8 mouse cellular contexts compared by ENCODE assay signal in the genomic region with DNA sequence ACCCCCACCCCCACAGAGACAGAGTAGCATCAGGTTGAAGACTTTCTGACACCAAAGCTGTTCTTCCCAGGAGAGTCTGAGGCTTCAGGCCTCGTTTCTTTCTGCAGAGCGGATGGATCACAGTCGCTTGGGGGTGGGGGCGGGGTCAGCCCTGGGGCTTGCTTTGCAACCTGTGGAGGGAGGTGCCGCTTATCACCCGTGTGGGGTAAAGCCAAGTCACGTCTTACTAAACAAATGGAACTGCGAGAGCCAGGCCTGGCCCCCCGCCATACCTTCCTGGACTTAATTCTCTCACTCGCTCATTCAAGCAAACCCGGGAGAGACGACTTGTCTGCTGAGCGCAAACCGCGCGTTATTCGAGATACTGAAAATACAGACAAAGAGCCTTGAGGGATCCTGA.
DNase-seq lines count a peak whose midpoint lies in the region; ATAC-seq and TF ChIP-seq lines count a peak whose summit lies in the region.

No protein-coding gene starts in this region.

- peaks cover 9% of the 10 kb centered on the region; the same call in 1 of the 2 replicates for H3K4me1 ChIP-seq in heart, postnatal 0 days (ENCODE audit: control insufficient read depth, insufficient read depth)
- peaks cover 69% of the 10 kb centered on the region for H3K4me1 ChIP-seq in limb, embryonic 15.5 days

- H3K36me3 ChIP-seq in heart, postnatal 0 days (replicated peaks; ENCODE audit: control insufficient read depth, insufficient read depth, low read length) = no peaks in the 10 kb centered on the region
- no peaks in the 10 kb centered on the region for H3K36me3 ChIP-seq in limb, embryonic 15.5 days

- H3K4me3 ChIP-seq in heart, postnatal 0 days (ENCODE audit: low read depth, low read length) = no peak overlapping the region
- no peak overlapping the region for H3K4me3 ChIP-seq in limb, embryonic 15.5 days

- ATAC-seq in heart, postnatal 0 days (ENCODE audit: insufficient read depth, low read depth) = no peak
- 0 out of 2 replicates have a peak, but pooled peaks have one; percentile 36 for ATAC-seq in limb, embryonic 15.5 days (ENCODE audit: insufficient number of reproducible peaks, low FRiP score, low TSS enrichment, low read depth)

- no peaks in the 10 kb centered on the region for H3K9me3 ChIP-seq in heart, postnatal 0 days (replicated peaks; ENCODE audit: control insufficient read depth, low read length)
- H3K9me3 ChIP-seq in limb, embryonic 15.5 days = no peaks in the 10 kb centered on the region

- no peak overlapping the region for H3K9ac ChIP-seq in heart, postnatal 0 days (replicated peaks; ENCODE audit: low read depth, low read length)
- H3K9ac ChIP-seq in limb, embryonic 15.5 days = no peak overlapping the region

- H3K4me2 ChIP-seq in heart, postnatal 0 days (ENCODE audit: low read depth, low read length) = peak overlapping the region; percentile 40
- H3K4me2 ChIP-seq in limb, embryonic 15.5 days = peak overlapping the region; percentile 27

- TF ChIP-seq EP300 in heart, postnatal 0 days (IDR thresholded peaks at IDR 0.05; ENCODE audit: low read depth) = no peak

- DNase-seq in embryo, embryonic 11 days = peak; percentile 52
- no peak for DNase-seq in embryo, embryonic 10.5 days (ENCODE audit: low spot score)
- peak; percentile 12 for DNase-seq in Muller cell, postnatal 12 days (ENCODE audit: inconsistent ontology term)
- DNase-seq in heart, postnatal 0 days (ENCODE audit: low spot score) = no peak
- peak; percentile 48 for DNase-seq in retina, postnatal 1 day
- no peak for DNase-seq in urinary bladder, postnatal 4 days (ENCODE audit: low spot score in 2 of 2)
- no peak for DNase-seq in thymus, postnatal 4 days

- WGBS in heart, postnatal 0 days = 7% methylated on average over 17 of the region's 17 CpGs
- WGBS in limb, embryonic 15.5 days = 8% methylated on average over 17 of the region's 17 CpGs

- no peak overlapping the region for H3K27ac ChIP-seq in heart, postnatal 0 days (ENCODE audit: low read depth)
- H3K27ac ChIP-seq in limb, embryonic 15.5 days = peak overlapping the region; percentile 75

- H3K27me3 ChIP-seq in heart, postnatal 0 days (ENCODE audit: control insufficient read depth, insufficient read depth, low read length) = no peaks in the 10 kb centered on the region
- H3K27me3 ChIP-seq in limb, embryonic 15.5 days = no peaks in the 10 kb centered on the region

- no peak for TF ChIP-seq CTCF in heart, postnatal 0 days (IDR thresholded peaks at IDR 0.05; ENCODE audit: low read depth)

Comparison
In these comparisons a context has a peak if more than half of its experiments do, and no peak if none do; other contexts are left out.
1. DNase-seq: peak in embryo, embryonic 11 days (single experiment), Muller cell, postnatal 12 days (single experiment) and retina, postnatal 1 day (single experiment); none in embryo, embryonic 10.5 days (single experiment), heart, postnatal 0 days (single experiment), urinary bladder, postnatal 4 days (0 of 2) and thymus, postnatal 4 days (single experiment).